Mouse (Mus musculus) heart, adult 2 months (tissue): Measurements from ENCODE around the gene Bche. TPM values are rescaled to one million over a fixed set of nuclear protein-coding genes. Genes with fewer than 3 reads are reported as not detected.

Experiments
- DNase-seq, 2 experiments: peaks; one replicate each; pipeline ENCODE4 v3.0.0; 2021
- H3K27ac ChIP-seq: fragments of 200-600 bp; 2 replicates; pipeline ENCODE4 v1.8.1; 2022
- H3K27me3 ChIP-seq: fragments of 200-500 bp; 2 replicates; pipeline ENCODE4 v1.6.1; 2012; ENCODE audit warnings: mild to moderate bottlenecking, low read length, inconsistent platforms, mixed read lengths; ENCODE audit not compliant: control insufficient read depth, insufficient read depth
- H3K36me3 ChIP-seq: fragments of 200-500 bp; 2 replicates; pipeline ENCODE4 v1.6.1; 2012; ENCODE audit warnings: low read length, inconsistent platforms; ENCODE audit not compliant: control insufficient read depth, insufficient read depth
- H3K4me1 ChIP-seq: fragments of 200-500 bp; 2 replicates; pipeline ENCODE4 v1.6.1; 2011; ENCODE audit warnings: low read length; ENCODE audit not compliant: control insufficient read depth, insufficient read depth
- H3K4me3 ChIP-seq: fragments of 200-600 bp; 2 replicates; pipeline ENCODE4 v1.8.1; 2022
- H3K79me2 ChIP-seq: fragments of 200-500 bp; replicated peaks from 2 replicates; pipeline ENCODE4 v1.6.1; 2012; ENCODE audit warnings: mild to moderate bottlenecking, inconsistent platforms, low read length, moderate library complexity, mixed read lengths; ENCODE audit not compliant: control insufficient read depth, insufficient read depth
- H3K9ac ChIP-seq: fragments of 200-500 bp; 2 replicates; pipeline ENCODE4 v1.6.1; 2012; ENCODE audit warnings: low read depth, mild to moderate bottlenecking, control low read depth, inconsistent platforms, low read length, mixed read lengths
- CTCF ChIP-seq: fragments of 200-600 bp; IDR thresholded peaks from 2 replicates; pipeline ENCODE4 v1.8.1; 2022; ENCODE audit warnings: antibody characterized with exemption, mild to moderate bottlenecking, moderate library complexity
- EP300 ChIP-seq: fragments of 200-500 bp; IDR thresholded peaks from 2 replicates; pipeline ENCODE4 v1.6.1; 2011; ENCODE audit warnings: low read depth, low read length, control low read depth; ENCODE audit not compliant: insufficient read depth
- POLR2A ChIP-seq: fragments of 200-500 bp; IDR thresholded peaks from 2 replicates; pipeline ENCODE4 v1.6.1; 2011; ENCODE audit warnings: mild to moderate bottlenecking, low read depth, low read length, control low read depth; ENCODE audit not compliant: insufficient read depth
- WGBS: fragments of 180-500 bp; shearing (Covaris S2); methylation state at CpG from one replicate; pipeline ENCODE4 v1.1.7; 2018; 5-methylcytosine and 5-hydroxymethylcytosine counted together
- intact Hi-C: fragments of 180-260 bp; cut with DNase I; formaldehyde crosslinking; loops from one replicate; pipeline ENCODE4 v1.15.1; 2025
- polyA plus RNA-seq: library from polyadenylated mRNA; depleted of rRNA; stranded (reverse); fragments of >200 nt; gene quantifications from 2 replicates; pipeline ENCODE4 v1.2.3, GENCODE M21; 2012
- total RNA-seq, 2 experiments: library from RNA; stranded (reverse); gene quantifications; 2 replicates each; pipeline ENCODE4 v1.2.3; 2021

The Bche gene
- total and polyA plus RNA-seq, 3 experiments, result 4.0 to 14.1 (median 11.9) TPM

GRCm38 (mm10) chr3:73717610-73718284 lies 9.5 kb upstream of the Bche start:
- no peaks in the 10 kb centered on the region for H3K27me3 ChIP-seq
- H3K9ac ChIP-seq, result no peak overlapping the region
- TF ChIP-seq EP300, result no peak
- TF ChIP-seq POLR2A, result no peak
- no peak for TF ChIP-seq CTCF
- no peak overlapping the region for H3K4me3 ChIP-seq
- DNase-seq, result no peak
- H3K79me2 ChIP-seq, result no peaks in the 10 kb centered on the region
- 84% methylated on average over 1 of the region's 1 CpGs for WGBS
- intact Hi-C loops, result no loop called here
- no peak overlapping the region for H3K27ac ChIP-seq
- H3K36me3 ChIP-seq, result no peaks in the 10 kb centered on the region
- no peaks in the 10 kb centered on the region for H3K4me1 ChIP-seq

- Histone ChIP-seq H3K9ac (no peak overlapping the region), H3K27ac (no peak overlapping the region), H3K4me3 (no peak overlapping the region), H3K36me3 (no peaks in the 10 kb centered on the region), H3K27me3 (no peaks in the 10 kb centered on the region), H3K79me2 (no peaks in the 10 kb centered on the region), H3K4me1 (no peaks in the 10 kb centered on the region)
- intact Hi-C loops, result no loop called here
- no peak for TF ChIP-seq POLR2A
- TF ChIP-seq EP300, result no peak
- TF ChIP-seq CTCF, result no peak
- WGBS, result 57% methylated on average over 8 of the region's 8 CpGs
- DNase-seq, result peak in 1 of 2 experiments; percentile 45
These were observed 1.7 kb upstream of the Bche start for GRCm38 (mm10) chr3:73709871-73710270.

- intact Hi-C loops, result no loop called here
- 16% methylated on average over 20 of the region's 20 CpGs for WGBS
These were observed 480 bp downstream of the Bche start for GRCm38 (mm10) chr3:73707461-73708409.

GRCm38 (mm10) chr3:73706544-73706943 lies 1.7 kb downstream of the Bche start:
- H3K36me3 ChIP-seq, result no peaks in the 10 kb centered on the region
- no peak overlapping the region for H3K27ac ChIP-seq
- H3K79me2 ChIP-seq, result no peaks in the 10 kb centered on the region
- no peak overlapping the region for H3K4me3 ChIP-seq
- H3K27me3 ChIP-seq, result no peaks in the 10 kb centered on the region
- intact Hi-C loops, result no loop called here
- no peak for DNase-seq
- no peak for TF ChIP-seq POLR2A
- TF ChIP-seq EP300, result no peak
- TF ChIP-seq CTCF, result no peak
- WGBS, result 24% methylated on average over 1 of the region's 1 CpGs
- no peak overlapping the region for H3K9ac ChIP-seq
- H3K4me1 ChIP-seq, result no peaks in the 10 kb centered on the region

More at GRCm38 (mm10) chr3:73707461-73708409, 480 bp downstream of the Bche start:
- Histone ChIP-seq H3K4me3 (peak overlapping the region; percentile 55), H3K79me2 (no peaks in the 10 kb centered on the region), H3K36me3 (no peaks in the 10 kb centered on the region), H3K27me3 (no peaks in the 10 kb centered on the region), H3K4me1 (no peaks in the 10 kb centered on the region), H3K27ac (peak overlapping the region; percentile 69), H3K9ac (peak overlapping the region; percentile 57)
- peak; percentile 61 to 77 for DNase-seq
- TF ChIP-seq POLR2A, result peak; percentile 55; the same call in 1 of the 2 replicates
- TF ChIP-seq EP300, result no peak

GRCm38 (mm10) chr3:73698889-73699288 lies 9.3 kb downstream of the Bche start:
- no peaks in the 10 kb centered on the region for H3K27me3 ChIP-seq
- intact Hi-C loops, result no loop called here
- no peak overlapping the region for H3K4me3 ChIP-seq
- no peaks in the 10 kb centered on the region for H3K4me1 ChIP-seq
- TF ChIP-seq POLR2A (no peak), CTCF (no peak), EP300 (no peak)
- 22% methylated on average over 1 of the region's 1 CpGs for WGBS
- H3K36me3 ChIP-seq, result no peaks in the 10 kb centered on the region
- H3K79me2 ChIP-seq, result no peaks in the 10 kb centered on the region
- no peak overlapping the region for H3K27ac ChIP-seq
- DNase-seq, result peak in 1 of 2 experiments; percentile 4
- no peak overlapping the region for H3K9ac ChIP-seq
